Mouse (Mus musculus) thymus, postnatal 10 days (tissue): ENCODE data around the gene Dapp1.

Experiments used
- DNase-seq, 2 experiments: peaks; one replicate each; pipeline ENCODE4 v3.0.0; 2021; ENCODE audit warnings: low spot score in 2 of 2

Dapp1 gene

GRCm38 (mm10) chr3:137981382-137981750, at the start of gene Dapp1:
Gene Dapp1, minus strand, starts transcription at chr3:137981545.
- peak; percentile 83 to 85 for DNase-seq

- no peak for DNase-seq
These were observed 49.2 kb upstream of the Dapp1 start for GRCm38 (mm10) chr3:138030563-138030962.

DNA sequence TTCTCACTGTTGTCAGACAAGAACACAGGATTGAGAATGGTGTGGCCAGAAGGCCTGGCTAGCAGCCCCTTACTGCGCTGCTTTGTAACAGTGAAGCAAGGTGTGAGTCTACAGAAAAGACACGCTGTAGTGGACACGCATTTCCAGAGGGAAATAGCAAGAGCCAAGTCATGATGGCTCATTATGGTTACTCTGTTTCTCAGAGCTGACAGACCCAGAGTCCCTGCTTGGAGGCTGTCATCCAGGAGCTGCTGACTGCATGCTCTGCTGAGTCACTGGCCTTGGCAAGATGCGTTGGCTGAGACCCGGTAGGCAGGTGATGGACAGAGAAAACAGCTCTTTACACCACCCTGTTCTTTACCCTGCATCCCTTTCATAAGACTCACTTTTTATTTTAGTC, 48.0 kb upstream of the Dapp1 start:
- no peak for DNase-seq

- no peak for DNase-seq
These were observed 46.4 kb upstream of the Dapp1 start for GRCm38 (mm10) chr3:138027575-138028362.

DNA sequence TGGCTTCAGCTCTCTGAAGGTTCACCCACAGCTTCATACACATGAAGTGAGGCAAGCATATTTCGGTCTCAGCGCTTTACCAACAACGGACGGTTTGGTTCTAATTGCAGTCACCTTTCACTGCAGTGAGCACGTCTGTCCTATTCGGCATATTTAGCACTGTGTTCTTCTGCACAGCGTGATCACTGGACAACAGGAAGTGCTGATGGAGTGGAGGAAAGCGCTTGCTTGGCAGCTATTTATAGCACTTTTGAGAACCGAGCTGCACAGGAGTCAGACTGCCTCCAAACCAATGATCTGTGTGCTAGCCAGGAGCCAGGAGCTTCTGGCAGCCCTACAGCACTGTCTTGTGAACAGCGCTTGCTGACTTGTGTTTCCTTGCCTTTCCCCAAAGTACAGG, 44.9 kb upstream of the Dapp1 start:
- no peak for DNase-seq

DNA sequence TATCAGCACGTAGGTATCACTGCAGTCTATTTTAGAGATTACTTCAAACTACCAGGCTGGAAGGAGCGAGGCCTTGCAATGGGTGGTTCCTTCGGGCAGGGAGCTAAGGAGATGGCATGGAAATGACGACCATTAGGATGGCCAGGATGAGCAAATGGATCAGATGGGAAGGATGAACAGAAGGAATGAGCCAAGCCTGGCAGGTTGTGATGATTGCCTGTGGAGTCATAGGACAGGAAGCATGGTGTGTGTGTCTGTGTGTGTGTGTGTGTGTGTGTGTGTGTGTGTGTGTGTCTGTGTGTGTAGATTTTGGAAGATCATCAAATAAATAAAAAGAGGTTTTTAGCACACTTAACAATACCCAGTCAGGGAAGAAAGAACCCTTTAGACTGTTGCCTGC, 41.3 kb upstream of the Dapp1 start:
- DNase-seq, result no peak

- DNase-seq, result no peak
These were observed 40.7 kb upstream of the Dapp1 start for GRCm38 (mm10) chr3:138022003-138022402.

DNA sequence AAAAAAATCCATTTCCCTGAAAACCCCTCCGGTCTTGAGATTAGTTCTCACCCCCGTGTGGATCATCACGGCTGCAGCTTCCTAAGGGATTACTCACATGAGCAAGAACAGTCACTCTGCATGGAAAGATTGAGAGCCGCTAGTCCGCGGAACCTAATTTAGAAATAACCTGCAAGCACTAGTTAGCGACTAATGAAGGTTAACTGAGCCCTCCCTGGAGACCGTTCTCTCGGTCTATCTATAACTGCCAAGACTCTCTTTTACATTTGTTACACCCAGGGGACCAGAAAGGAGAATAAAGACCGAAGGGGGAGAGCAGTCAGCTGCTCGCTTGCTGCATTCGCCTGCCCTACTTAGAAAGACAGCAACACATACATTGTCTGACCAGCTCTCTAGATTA, 35.5 kb upstream of the Dapp1 start:
- no peak for DNase-seq

DNA sequence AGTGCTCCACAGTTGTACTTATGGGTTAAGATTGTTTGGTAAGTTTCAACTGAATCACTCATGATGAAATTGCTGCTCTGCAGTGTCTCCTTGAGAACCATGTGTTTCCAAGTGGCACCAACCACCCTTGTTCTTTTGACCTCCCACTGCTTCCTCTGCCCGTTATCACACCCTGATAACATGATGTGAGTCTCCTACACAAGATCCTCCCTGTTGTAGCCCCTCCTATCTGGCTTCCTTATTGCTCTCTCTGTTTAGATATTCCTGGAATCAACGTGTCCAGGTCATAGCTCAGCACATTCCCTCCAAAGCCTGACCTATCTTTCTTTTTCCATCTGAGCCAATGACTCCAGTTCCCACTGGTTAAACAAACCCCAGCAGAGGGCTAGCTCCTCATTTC, 33.4 kb upstream of the Dapp1 start:
- DNase-seq, result no peak

GRCm38 (mm10) chr3:138012351-138012750, 31.0 kb upstream of the Dapp1 start:
- DNase-seq, result no peak

DNA sequence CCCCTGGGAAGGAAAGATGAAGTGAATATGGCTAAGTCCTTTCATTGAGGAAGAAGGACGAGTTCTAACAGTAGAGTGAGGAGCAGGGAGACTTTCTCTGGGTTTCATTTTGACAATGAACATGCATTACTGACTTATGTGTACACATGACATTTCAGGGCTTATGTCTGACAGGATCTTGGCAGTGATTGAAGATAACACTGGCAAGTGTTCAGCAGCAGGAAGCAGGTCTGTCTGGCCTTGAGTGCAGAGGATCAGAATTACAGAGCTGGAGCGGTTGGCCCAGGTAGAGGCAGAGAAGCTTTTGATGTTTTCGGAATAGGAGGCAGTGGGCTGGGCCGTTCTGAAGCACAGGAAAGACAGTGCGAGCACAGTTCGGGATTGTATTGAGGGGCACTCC, 26.8 kb upstream of the Dapp1 start:
- no peak for DNase-seq

DNA sequence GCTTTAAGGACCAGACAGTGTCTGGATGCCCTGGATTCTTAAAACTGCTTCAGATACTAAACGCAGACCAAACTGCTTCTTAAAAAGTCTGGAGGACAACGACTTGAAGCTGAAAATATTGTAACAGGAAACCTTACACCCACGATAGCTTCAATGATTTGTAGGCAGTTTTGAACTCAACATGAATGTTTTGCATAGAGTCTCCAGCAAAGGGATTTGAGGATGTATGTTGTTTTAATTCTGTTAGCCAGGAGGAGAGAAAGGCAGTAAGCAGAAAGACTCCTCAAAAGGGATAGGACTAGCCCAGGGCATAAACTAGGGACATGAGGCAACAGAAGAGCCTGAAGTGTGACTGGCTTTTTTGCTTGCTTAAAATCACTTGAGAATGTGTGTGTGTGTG, 25.6 kb upstream of the Dapp1 start:
- DNase-seq, result no peak

- no peak for DNase-seq
These were observed 21.9 kb upstream of the Dapp1 start for GRCm38 (mm10) chr3:138003264-138003663.

DNA sequence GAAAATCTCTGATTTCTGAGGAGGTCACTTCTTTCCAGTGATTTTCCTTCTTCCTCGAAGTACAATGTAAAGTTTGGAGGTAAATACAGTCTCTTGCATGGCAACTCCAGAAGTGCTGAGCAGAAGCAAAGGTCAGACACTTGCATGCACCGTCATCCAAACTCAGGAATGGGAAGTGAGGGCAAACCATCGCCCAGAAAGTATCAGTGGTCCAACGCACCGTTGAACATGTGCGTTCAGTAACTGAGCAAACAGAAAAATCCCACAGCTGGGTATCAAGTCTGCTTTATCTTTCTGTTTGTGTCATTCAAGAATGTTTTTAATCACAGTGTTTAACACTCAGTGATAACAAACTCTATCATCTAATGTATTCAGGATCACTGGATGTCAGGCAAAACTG, 21.2 kb upstream of the Dapp1 start:
- DNase-seq, result no peak

GRCm38 (mm10) chr3:138001865-138002264, 20.5 kb upstream of the Dapp1 start:
- DNase-seq, result no peak

- DNase-seq, result no peak
These were observed 19.4 kb upstream of the Dapp1 start for GRCm38 (mm10) chr3:138000724-138001069.

DNA sequence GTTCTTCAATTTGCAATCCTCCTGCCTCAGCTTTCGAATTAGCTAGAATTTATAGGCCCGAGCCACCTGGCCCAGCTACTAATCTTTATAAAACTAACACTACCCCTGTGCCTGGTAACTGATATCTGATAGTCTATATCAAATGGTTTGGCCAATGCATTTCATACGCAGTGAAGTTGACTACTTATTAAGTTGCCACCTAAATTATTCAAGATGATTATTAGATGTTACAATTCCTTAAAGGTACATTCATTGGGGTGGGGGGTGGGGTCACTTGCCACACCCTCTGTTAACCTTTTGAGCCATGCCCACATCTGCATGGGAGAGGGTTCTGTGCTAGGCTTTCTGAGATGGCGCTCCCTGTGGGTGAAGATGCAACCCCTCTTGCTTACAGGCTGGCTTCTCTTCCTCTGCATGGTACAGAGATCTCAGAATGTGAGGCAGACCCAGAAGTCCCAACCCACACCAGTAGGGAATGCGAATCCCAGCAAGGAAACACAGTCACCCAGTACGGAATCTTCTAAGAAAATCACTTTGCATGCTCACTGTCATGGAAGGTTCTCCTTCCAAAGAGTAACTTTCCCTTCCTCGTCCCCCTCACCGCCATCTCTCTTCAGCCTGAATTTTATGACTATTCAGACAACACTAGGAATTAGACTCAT, 18.8 kb upstream of the Dapp1 start:
- no peak for DNase-seq

- DNase-seq, result no peak
These were observed 18.0 kb upstream of the Dapp1 start for GRCm38 (mm10) chr3:137999224-137999790.

DNA sequence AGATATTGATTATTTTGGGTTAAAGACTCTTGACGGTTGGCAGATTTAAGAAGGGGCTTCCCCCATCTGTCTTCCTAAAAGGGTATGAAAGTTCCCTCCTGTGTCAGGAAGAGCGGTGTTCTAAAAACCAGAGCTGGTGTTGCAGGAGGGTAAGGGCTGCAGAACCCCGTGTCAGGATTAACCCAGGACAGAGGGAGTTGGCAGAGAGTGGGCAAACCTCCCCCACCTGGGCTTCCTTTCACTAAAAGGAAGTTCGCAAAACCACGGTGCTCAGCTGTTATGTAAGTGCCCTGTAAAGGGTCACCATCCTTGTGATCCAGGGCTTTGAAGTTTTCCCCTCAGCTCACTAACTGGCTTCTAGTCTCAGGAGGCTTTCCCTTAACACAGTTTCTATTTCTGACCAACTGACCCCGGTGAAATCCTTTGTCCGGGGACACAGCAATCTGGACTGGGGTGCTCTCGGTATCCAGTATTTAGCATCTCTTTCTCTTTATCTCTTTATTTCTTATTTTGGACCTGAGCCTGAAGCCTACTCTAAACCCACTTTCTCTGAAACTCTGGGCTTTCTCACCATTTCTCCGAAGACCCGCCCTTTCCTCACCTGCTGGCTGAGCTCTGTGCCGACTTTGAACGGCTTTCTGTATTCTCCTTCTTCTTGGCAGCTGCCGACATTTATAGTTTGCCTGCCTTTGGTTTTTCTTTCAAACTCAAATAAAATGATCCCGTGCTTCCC, 17.3 kb upstream of the Dapp1 start:
- no peak for DNase-seq

GRCm38 (mm10) chr3:137995486-137995885, 14.1 kb upstream of the Dapp1 start:
- DNase-seq, result no peak

DNA sequence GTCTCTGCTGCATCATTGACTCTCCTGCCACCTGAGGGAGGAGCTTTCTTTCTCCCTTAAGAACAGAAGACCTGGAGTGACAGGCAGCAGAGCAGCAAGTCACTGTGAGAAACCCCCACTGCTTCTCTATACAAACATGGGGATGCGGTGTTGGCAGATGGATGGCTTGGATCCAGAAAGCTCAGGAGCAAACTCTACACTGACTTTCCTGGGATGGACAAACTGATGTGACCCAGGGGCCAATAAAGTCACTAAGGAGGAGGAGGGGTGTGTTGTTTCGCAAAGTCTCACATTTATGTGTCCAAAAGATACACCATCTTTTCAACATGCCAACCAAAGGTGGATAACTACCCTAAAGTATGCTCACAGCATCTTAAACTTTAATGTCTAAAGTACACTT, 12.9 kb upstream of the Dapp1 start:
- no peak for DNase-seq

DNA sequence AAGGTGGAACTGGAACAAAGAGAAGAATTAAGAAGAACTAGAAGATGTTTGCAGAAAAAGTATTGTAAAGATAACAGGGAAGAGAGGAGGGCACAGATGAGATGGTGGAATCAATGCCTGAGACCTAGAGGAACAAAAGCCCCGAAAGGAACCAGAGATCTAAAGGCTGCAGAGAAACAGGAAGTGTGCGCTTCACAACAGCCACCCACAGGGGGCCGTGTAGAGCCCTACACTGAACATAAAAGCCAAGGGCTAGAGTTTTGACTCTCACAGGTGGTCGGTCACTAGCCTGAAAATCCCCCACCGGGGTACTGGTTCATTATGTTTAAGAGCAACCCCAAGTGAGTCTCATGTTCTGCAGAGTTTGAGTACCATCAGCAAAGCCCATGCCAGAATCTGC, 11.0 kb upstream of the Dapp1 start:
- peak in 1 of 2 experiments; percentile 34 for DNase-seq

DNA sequence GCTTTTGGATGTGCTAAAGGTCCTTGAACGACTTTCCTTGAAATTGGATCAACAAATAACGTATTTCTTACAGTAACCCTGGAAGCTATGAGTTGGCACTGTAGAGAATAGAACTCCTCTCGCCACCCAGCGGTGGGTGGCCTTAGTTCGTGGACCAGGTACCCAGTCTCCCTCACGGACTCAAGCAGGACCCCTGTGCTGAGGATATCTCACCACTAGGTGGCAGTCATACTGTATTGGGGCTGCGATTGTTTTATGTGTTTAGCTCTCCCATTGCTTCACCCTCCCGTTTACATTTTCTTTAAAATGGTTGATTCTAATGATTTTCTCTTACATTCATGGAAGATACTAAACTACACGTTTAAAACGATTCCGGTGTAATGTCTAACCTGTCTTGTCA, 9.8 kb upstream of the Dapp1 start:
- peak; percentile 83 to 91 for DNase-seq
